Mouse (Mus musculus): ENCODE measurements around the gene Herc6.

- TF ChIP-seq POLR2A (IDR thresholded peaks at IDR 0.05; ENCODE audit: extremely low read depth, insufficient read depth, low read length) (no peak), CTCF (IDR thresholded peaks at IDR 0.05; ENCODE audit: extremely low read depth, insufficient read depth, low read length) (no peak)
Measured at GRCm38 (mm10) chr6:57540950-57541498, 39.8 kb upstream of the Herc6 start.

Data from cortical plate, adult 2 months (tissue).